In genomic region chr2:74152534-74153246, GRCm38 (mm10) we compare ENCODE assay signal across 15 mouse cellular contexts.
DNase-seq lines count a peak whose midpoint lies in the region; ATAC-seq lines count a peak whose summit lies in the region.
"Had no signal": no experiment of that assay in that cellular context is flagged by ENCODE, and none has a peak within 500 bp of the region (broad histone marks: within the 10 kb centered on the region; RNA-seq: fewer than 3 reads in every experiment).

No protein-coding gene starts in this region.

- H3K9ac ChIP-seq in heart, embryonic 12.5 days, result no peak overlapping the region
- H3K9ac ChIP-seq in embryonic facial prominence, embryonic 11.5 days (replicated peaks; ENCODE audit: low read length), result no peak overlapping the region; the same call in 1 of the 2 replicates
- no peak overlapping the region for H3K9ac ChIP-seq in hindbrain, embryonic 11.5 days (ENCODE audit: low read depth, low read length)
- no peak overlapping the region for H3K9ac ChIP-seq in midbrain, embryonic 15.5 days
- H3K9ac ChIP-seq in liver, embryonic 11.5 days (ENCODE audit: low read depth, low read length), result no peak overlapping the region
- H3K9ac ChIP-seq: lung, embryonic 14.5 days had no signal

- intact Hi-C loops in heart, postnatal 10 days (cut with DNase I), result no loop called here

- peaks cover 12% of the 10 kb centered on the region for H3K4me1 ChIP-seq in heart, embryonic 12.5 days (replicated peaks)
- H3K4me1 ChIP-seq in embryonic facial prominence, embryonic 11.5 days (ENCODE audit: control insufficient read depth, insufficient read depth, low read length), result no peaks in the 10 kb centered on the region
- no peaks in the 10 kb centered on the region for H3K4me1 ChIP-seq in hindbrain, embryonic 11.5 days (replicated peaks; ENCODE audit: control insufficient read depth, insufficient read depth, low read length)
- peaks cover 19% of the 10 kb centered on the region for H3K4me1 ChIP-seq in midbrain, embryonic 15.5 days
- H3K4me1 ChIP-seq in liver, embryonic 11.5 days (replicated peaks; ENCODE audit: control insufficient read depth, insufficient read depth, low read length), result no peaks in the 10 kb centered on the region

- no peak overlapping the region for H3K27ac ChIP-seq in heart, embryonic 12.5 days (ENCODE audit: poor library complexity, severe bottlenecking)
- no peak overlapping the region for H3K27ac ChIP-seq in embryonic facial prominence, embryonic 11.5 days (replicated peaks; ENCODE audit: low read depth, low read length)
- no peak overlapping the region for H3K27ac ChIP-seq in hindbrain, embryonic 11.5 days (ENCODE audit: low read depth, low read length)
- peak overlapping the region; percentile 36; the same call in 1 of the 2 replicates for H3K27ac ChIP-seq in midbrain, embryonic 15.5 days
- H3K27ac ChIP-seq in liver, embryonic 11.5 days (ENCODE audit: low read depth, low read length), result no peak overlapping the region

- no peaks in the 10 kb centered on the region for H3K27me3 ChIP-seq in heart, embryonic 12.5 days (replicated peaks)
- H3K27me3 ChIP-seq in embryonic facial prominence, embryonic 11.5 days (ENCODE audit: control insufficient read depth, insufficient read depth, low read length), result no peaks in the 10 kb centered on the region
- no peaks in the 10 kb centered on the region for H3K27me3 ChIP-seq in hindbrain, embryonic 11.5 days (ENCODE audit: control insufficient read depth, insufficient read depth, low read length)
- no peaks in the 10 kb centered on the region for H3K27me3 ChIP-seq in midbrain, embryonic 15.5 days (replicated peaks)
- no peaks in the 10 kb centered on the region for H3K27me3 ChIP-seq in liver, embryonic 11.5 days (replicated peaks; ENCODE audit: control insufficient read depth, insufficient read depth, low read length)

- H3K4me3 ChIP-seq in heart, embryonic 12.5 days, result no peak overlapping the region
- no peak overlapping the region for H3K4me3 ChIP-seq in embryonic facial prominence, embryonic 11.5 days (ENCODE audit: low read depth, low read length)
- H3K4me3 ChIP-seq in hindbrain, embryonic 11.5 days (ENCODE audit: low read depth, low read length), result no peak overlapping the region
- no peak overlapping the region for H3K4me3 ChIP-seq in midbrain, embryonic 15.5 days
- no peak overlapping the region for H3K4me3 ChIP-seq in liver, embryonic 11.5 days (ENCODE audit: low read depth, low read length)

- no peak for ATAC-seq in heart, embryonic 12.5 days (ENCODE audit: insufficient number of reproducible peaks, low FRiP score)
- peak; percentile 75; the same call in 1 of the 2 replicates for ATAC-seq in embryonic facial prominence, embryonic 11.5 days (replicated peaks; ENCODE audit: insufficient number of reproducible peaks, low FRiP score, low TSS enrichment, low read depth)
- peak; percentile 70 for ATAC-seq in hindbrain, embryonic 11.5 days (ENCODE audit: low FRiP score)
- ATAC-seq in midbrain, embryonic 15.5 days (replicated peaks), result peak; percentile 78
- ATAC-seq in liver, embryonic 11.5 days (replicated peaks; ENCODE audit: low FRiP score), result no peak
- ATAC-seq: intestine, postnatal 0 days had no signal

- peak; percentile 17 for DNase-seq in heart, adult 11 months
- peak; percentile 40 for DNase-seq in embryonic facial prominence, embryonic 11.5 days (ENCODE audit: low spot score)
- peak; percentile 27 for DNase-seq in hindbrain, embryonic 11.5 days (ENCODE audit: low spot score)
- DNase-seq in thymus, postnatal 14 days, result no peak
- no peak for DNase-seq in liver, embryonic 11.5 days (ENCODE audit: low spot score)
- no peak for DNase-seq in heart, postnatal 10 days
- DNase-seq: cerebellum, postnatal 36 days; left cerebral cortex, postnatal 4 days; lung, embryonic 14.5 days; right cerebral cortex, adult 18-20 months had no signal

- H3K9me3 ChIP-seq in heart, embryonic 12.5 days (replicated peaks), result no peaks in the 10 kb centered on the region
- no peaks in the 10 kb centered on the region for H3K9me3 ChIP-seq in embryonic facial prominence, embryonic 11.5 days (replicated peaks; ENCODE audit: control insufficient read depth, low read length)
- H3K9me3 ChIP-seq in hindbrain, embryonic 11.5 days (ENCODE audit: control insufficient read depth, low read length), result no peaks in the 10 kb centered on the region
- H3K9me3 ChIP-seq in midbrain, embryonic 15.5 days, result no peaks in the 10 kb centered on the region
- H3K9me3 ChIP-seq in liver, embryonic 11.5 days (ENCODE audit: control insufficient read depth, low read length), result no peaks in the 10 kb centered on the region
- H3K9me3 ChIP-seq: G1E had no signal

- no peak overlapping the region for H3K4me2 ChIP-seq in heart, embryonic 12.5 days
- no peak overlapping the region for H3K4me2 ChIP-seq in embryonic facial prominence, embryonic 11.5 days (ENCODE audit: low read depth, low read length)
- H3K4me2 ChIP-seq in hindbrain, embryonic 11.5 days (replicated peaks; ENCODE audit: low read depth, low read length), result no peak overlapping the region; the same call in 1 of the 2 replicates
- H3K4me2 ChIP-seq in midbrain, embryonic 15.5 days, result peak overlapping the region; percentile 16
- no peak overlapping the region for H3K4me2 ChIP-seq in liver, embryonic 11.5 days
- H3K4me2 ChIP-seq: heart, embryonic 11.5 days; lung, embryonic 14.5 days had no signal

- WGBS in heart, embryonic 12.5 days, result 68% methylated on average over 8 of the region's 8 CpGs
- WGBS in embryonic facial prominence, embryonic 11.5 days, result 51% methylated on average over 8 of the region's 8 CpGs
- WGBS in hindbrain, embryonic 11.5 days, result 42% methylated on average over 8 of the region's 8 CpGs
- 21% methylated on average over 8 of the region's 8 CpGs for WGBS in midbrain, embryonic 15.5 days
- 64% methylated on average over 8 of the region's 8 CpGs for WGBS in liver, embryonic 11.5 days

- no peaks in the 10 kb centered on the region for H3K36me3 ChIP-seq in heart, embryonic 12.5 days
- H3K36me3 ChIP-seq in embryonic facial prominence, embryonic 11.5 days (replicated peaks; ENCODE audit: control insufficient read depth, insufficient read depth, low read depth, low read length), result no peaks in the 10 kb centered on the region
- H3K36me3 ChIP-seq in hindbrain, embryonic 11.5 days (ENCODE audit: control insufficient read depth, insufficient read depth, low read length), result no peaks in the 10 kb centered on the region
- no peaks in the 10 kb centered on the region for H3K36me3 ChIP-seq in midbrain, embryonic 15.5 days (replicated peaks)
- no peaks in the 10 kb centered on the region for H3K36me3 ChIP-seq in liver, embryonic 11.5 days (ENCODE audit: control insufficient read depth, insufficient read depth, low read length)
- H3K36me3 ChIP-seq: G1E had no signal

Comparison
In these comparisons a context has a peak if more than half of its experiments do, and no peak if none do; other contexts are left out.
1. DNase-seq: peak in heart, adult 11 months (single experiment), embryonic facial prominence, embryonic 11.5 days (single experiment) and hindbrain, embryonic 11.5 days (single experiment); none in thymus, postnatal 14 days (single experiment), liver, embryonic 11.5 days (single experiment) and heart, postnatal 10 days (0 of 2).
2. ATAC-seq: peak in embryonic facial prominence, embryonic 11.5 days (single experiment), hindbrain, embryonic 11.5 days (single experiment) and midbrain, embryonic 15.5 days (single experiment); none in heart, embryonic 12.5 days (single experiment) and liver, embryonic 11.5 days (single experiment).